Comparison of ENCODE assay signal across 24 mouse cellular contexts in genomic region chr3:101714810-101715209, GRCm38 (mm10).
DNase-seq lines count a peak whose midpoint lies in the region; ATAC-seq and TF ChIP-seq lines count a peak whose summit lies in the region.
"Had no signal": no experiment of that assay in that cellular context is flagged by ENCODE, and none has a peak within 500 bp of the region (broad histone marks: within the 10 kb centered on the region; RNA-seq: fewer than 3 reads in every experiment).

No protein-coding gene starts in this region.

- 70% methylated on average over 5 of the region's 5 CpGs for WGBS in lung, adult 2 months
- 61% methylated on average over 5 of the region's 5 CpGs for WGBS in stomach, postnatal 0 days

- H3K9me3 ChIP-seq in ES-E14 (ENCODE audit: control insufficient read depth, insufficient read depth, low read depth, low read length), result no peaks in the 10 kb centered on the region
- H3K9me3 ChIP-seq in stomach, postnatal 0 days (ENCODE audit: control insufficient read depth, low read length), result no peaks in the 10 kb centered on the region
- H3K9me3 ChIP-seq: embryonic facial prominence, embryonic 12.5 days; hindbrain, embryonic 13.5 days; limb, embryonic 15.5 days; lung, embryonic 15.5 days; neural tube, embryonic 13.5 days had no signal

- no peaks in the 10 kb centered on the region for H3K27me3 ChIP-seq in stomach, postnatal 0 days (ENCODE audit: control insufficient read depth, insufficient read depth, low read length)
- H3K27me3 ChIP-seq: limb, embryonic 15.5 days; lung, embryonic 15.5 days; neural tube, embryonic 13.5 days had no signal

- peak; percentile 21 for DNase-seq in cerebellum, adult 8-10 months
- no peak for DNase-seq in cerebellum, postnatal 14 days
- DNase-seq in lung, postnatal 25 days (ENCODE audit: low spot score), result peak; percentile 16
- no peak for DNase-seq in lung, adult 2 months
- peak; percentile 63 for DNase-seq in ES-E14 (ENCODE audit: low read depth, low spot score)
- peak; percentile 51 for DNase-seq in stomach, postnatal 0 days (ENCODE audit: low spot score)
- DNase-seq in natural killer cell, adult 2 months (ENCODE audit: low spot score in 2 of 2), result no peak
- DNase-seq: adrenal gland, postnatal 10 days; gastrocnemius, postnatal 14 days; heart, adult 18-20 months; heart, postnatal 36 days; kidney, adult 2 months; lung, postnatal 4 days; midbrain, embryonic 14.5 days had no signal

- in situ Hi-C loops in ES-E14 (cut with MboI; ENCODE audit: low sequenced_read_pairs in 2 of 2, unreplicated experiment in 2 of 2), result no loop called here

- H3K4me2 ChIP-seq in stomach, postnatal 0 days (replicated peaks; ENCODE audit: low read depth), result no peak overlapping the region
- H3K4me2 ChIP-seq: embryonic facial prominence, embryonic 12.5 days; hindbrain, embryonic 13.5 days; limb, embryonic 15.5 days; lung, embryonic 15.5 days; neural tube, embryonic 13.5 days had no signal

- no peak overlapping the region; the same call in 1 of the 2 replicates for H3K9ac ChIP-seq in ES-E14 (ENCODE audit: insufficient read depth, low read depth, low read length, poor library complexity, severe bottlenecking)
- no peak overlapping the region for H3K9ac ChIP-seq in stomach, postnatal 0 days (ENCODE audit: low read length)
- H3K9ac ChIP-seq: embryonic facial prominence, embryonic 12.5 days; hindbrain, embryonic 13.5 days; limb, embryonic 15.5 days; liver, embryonic 14.5 days; lung, embryonic 15.5 days; neural tube, embryonic 13.5 days had no signal

- H3K36me3 ChIP-seq in ES-E14 (ENCODE audit: control insufficient read depth, insufficient read depth, low read length, poor library complexity, severe bottlenecking), result no peaks in the 10 kb centered on the region
- no peaks in the 10 kb centered on the region for H3K36me3 ChIP-seq in stomach, postnatal 0 days (ENCODE audit: control insufficient read depth, insufficient read depth, low read length)
- H3K36me3 ChIP-seq: embryonic facial prominence, embryonic 12.5 days; hindbrain, embryonic 13.5 days; limb, embryonic 15.5 days; lung, embryonic 15.5 days; neural tube, embryonic 13.5 days had no signal

- no peak for TF ChIP-seq POLR2A in lung, adult 2 months (IDR thresholded peaks at IDR 0.05; ENCODE audit: borderline replicate concordance, extremely low read depth, low read depth, low read length)

- H3K4me1 ChIP-seq in lung, adult 2 months (ENCODE audit: control insufficient read depth, insufficient read depth, low read length), result 0 out of 2 replicates have a peak, but pooled peaks cover 3% of the 10 kb centered on the region
- peaks cover 24 to 29% of the 10 kb centered on the region in 2 experiments for H3K4me1 ChIP-seq in ES-E14 (ENCODE audit: control insufficient read depth in 2 of 2, insufficient read depth in 2 of 2, low read length in 2 of 2, poor library complexity in 1 of 2)
- H3K4me1 ChIP-seq in stomach, postnatal 0 days (replicated peaks; ENCODE audit: control insufficient read depth, insufficient read depth), result peaks cover 12% of the 10 kb centered on the region

- no peak overlapping the region for H3K4me3 ChIP-seq in lung, adult 2 months (replicated peaks; ENCODE audit: extremely low read depth, low read depth, low read length)
- H3K4me3 ChIP-seq in ES-E14 (ENCODE audit: insufficient read depth in 1 of 2, low read depth in 1 of 2, low read length in 2 of 2, poor library complexity in 1 of 2, severe bottlenecking in 1 of 2), result no peak overlapping the region
- H3K4me3 ChIP-seq in stomach, postnatal 0 days (ENCODE audit: low read depth, low read length), result no peak overlapping the region
- H3K4me3 ChIP-seq: embryonic facial prominence, embryonic 12.5 days; erythroblast, embryonic 14.5 days; hindbrain, embryonic 13.5 days; left cerebral cortex, adult 2 months; limb, embryonic 15.5 days; lung, embryonic 15.5 days; neural tube, embryonic 13.5 days had no signal

- no peak for TF ChIP-seq CTCF in lung, adult 2 months (IDR thresholded peaks at IDR 0.05; ENCODE audit: insufficient read depth, low read length)
- no peak for TF ChIP-seq CTCF in stomach, postnatal 0 days (IDR thresholded peaks at IDR 0.05; ENCODE audit: low read depth)

- ATAC-seq in stomach, postnatal 0 days (ENCODE audit: low FRiP score, low TSS enrichment), result peak; percentile 34; the same call in 1 of the 2 replicates
- ATAC-seq: forebrain, embryonic 16.5 days had no signal

- H3K27ac ChIP-seq in ES-E14 (ENCODE audit: insufficient read depth, low read depth, low read length, poor library complexity, severe bottlenecking), result peak overlapping the region; percentile 80; the same call in 1 of the 2 replicates
- H3K27ac ChIP-seq in stomach, postnatal 0 days (replicated peaks), result no peak overlapping the region
- H3K27ac ChIP-seq: embryonic facial prominence, embryonic 12.5 days; hindbrain, embryonic 13.5 days; kidney, postnatal 0 days; left cerebral cortex, adult 2 months; limb, embryonic 15.5 days; liver, embryonic 14.5 days; lung, embryonic 15.5 days; neural tube, embryonic 13.5 days had no signal

- TF ChIP-seq EP300 in stomach, postnatal 0 days (optimal IDR thresholded peaks at IDR 0.05), result no peak

TF ChIP-seq in ES-E14, 5 proteins besides CTCF, POLR2A, EP300 and RAD21:
- TF ChIP-seq CHD2 (IDR thresholded peaks at IDR 0.05; ENCODE audit: low read depth, low read length) (no peak), HCFC1 (IDR thresholded peaks at IDR 0.05; ENCODE audit: borderline replicate concordance, insufficient read depth, low read length) (no peak), ZNF384 (IDR thresholded peaks at IDR 0.05; ENCODE audit: low read depth, low read length) (no peak), ZC3H11A (IDR thresholded peaks at IDR 0.05; ENCODE audit: borderline replicate concordance, low read depth, low read length) (no peak), MAFK (IDR thresholded peaks at IDR 0.05; ENCODE audit: insufficient read depth, low read depth, low read length) (no peak)
TF ChIP-seq in ES-E14: peak in this region for 0.

Comparison
In these comparisons a context has a peak if more than half of its experiments do, and no peak if none do; other contexts are left out.
1. DNase-seq: peak in cerebellum, adult 8-10 months (single experiment), lung, postnatal 25 days (single experiment), ES-E14 (single experiment) and stomach, postnatal 0 days (single experiment); none in cerebellum, postnatal 14 days (0 of 2), lung, adult 2 months (single experiment) and natural killer cell, adult 2 months (0 of 2).